Mouse (Mus musculus) CH12.LX (cell line): Measurements from ENCODE around the gene Nupr1l. TPM values are rescaled to one million over a fixed set of nuclear protein-coding genes. Genes with fewer than 3 reads are reported as not detected.

Experiments
- DNase-seq: peaks from one replicate; pipeline ENCODE4 v3.0.0-alpha.2; 2013; ENCODE audit errors: extremely low read depth
- H3K27ac ChIP-seq: 2 replicates; pipeline ENCODE4 v1.5.1; 2012; ENCODE audit warnings: low read depth, mild to moderate bottlenecking, control low read depth, moderate library complexity; ENCODE audit not compliant: insufficient read depth
- H3K27me3 ChIP-seq: replicated peaks from 2 replicates; pipeline ENCODE3; 2012; ENCODE audit warnings: inconsistent platforms
- H3K36me3 ChIP-seq, 2 experiments: replicated peaks in 1 of 2; 2 replicates each; pipeline versions ENCODE3 to v1.6.1; 2012; ENCODE audit warnings: inconsistent platforms in 1 of 2, low read length in 1 of 2, mild to moderate bottlenecking in 1 of 2, mixed read lengths in 1 of 2, moderate library complexity in 1 of 2; ENCODE audit not compliant: control insufficient read depth in 1 of 2, insufficient read depth in 1 of 2
- H3K4me1 ChIP-seq, 2 experiments: 2 replicates each; pipeline ENCODE4 v1.6.1; 2012; ENCODE audit warnings: inconsistent platforms in 1 of 2, moderate library complexity in 1 of 2; ENCODE audit not compliant: insufficient read depth in 2 of 2, control insufficient read depth in 1 of 2
- H3K4me2 ChIP-seq: 2 replicates; pipeline ENCODE4 v1.6.1; 2012; ENCODE audit warnings: low read depth, mild to moderate bottlenecking, control low read depth; ENCODE audit not compliant: poor library complexity, insufficient read depth, severe bottlenecking
- H3K4me3 ChIP-seq, 3 experiments: fragments of 150-350 bp in 1 of 3; sonication (generic) in 1 of 3; replicated peaks in 1 of 3; 2 replicates each; pipeline versions ENCODE3 to v1.5.1; 2011 to 2012; ENCODE audit warnings: low read depth in 2 of 3, low read length in 2 of 3, mild to moderate bottlenecking in 2 of 3, moderate library complexity in 2 of 3, control low read depth in 1 of 3, improper control_type of control experiment in 1 of 3, inconsistent platforms in 1 of 3, mixed read lengths in 1 of 3; ENCODE audit not compliant: poor library complexity in 1 of 3
- H3K79me2 ChIP-seq: replicated peaks from 2 replicates; pipeline ENCODE4 v1.6.1; 2012; ENCODE audit warnings: mild to moderate bottlenecking, moderate library complexity; ENCODE audit not compliant: control insufficient read depth, poor library complexity, insufficient read depth, severe bottlenecking; ENCODE audit errors: extremely low read depth
- H3K9ac ChIP-seq: 2 replicates; pipeline ENCODE4 v1.6.1; 2012; ENCODE audit warnings: low read depth, mild to moderate bottlenecking, control low read depth, moderate library complexity; ENCODE audit not compliant: insufficient read depth
- H3K9me3 ChIP-seq: replicated peaks from 2 replicates; pipeline ENCODE3; 2012; ENCODE audit warnings: low read length, inconsistent platforms, mixed read lengths
- BHLHE40 ChIP-seq: IDR thresholded peaks from 2 replicates; pipeline ENCODE4 v1.6.1; 2011; ENCODE audit warnings: mild to moderate bottlenecking, low read depth, low read length, improper control_type of control experiment
- HCFC1 ChIP-seq: IDR thresholded peaks from 2 replicates; pipeline ENCODE4 v1.6.1; 2012; ENCODE audit warnings: low read depth, mild to moderate bottlenecking, inconsistent platforms, low read length, improper control_type of control experiment
- KAT2A ChIP-seq: IDR thresholded peaks from 2 replicates; pipeline ENCODE4 v1.6.1; 2012; ENCODE audit warnings: low read length, improper control_type of control experiment, inconsistent platforms; ENCODE audit not compliant: insufficient replicate concordance
- dilution Hi-C: fragments of 300-500 bp; cut with MboI; formaldehyde crosslinking; loops from 2 replicates; pipeline ENCODE4 v1.14.3; 2020; ENCODE audit warnings: low sequenced_read_pairs; ENCODE audit not compliant: extremely low pct_unique_long_range_greater_than_20kb, extremely low pct_ligation_motif_present
- in situ Hi-C: fragments of 300-500 bp; cut with MboI; formaldehyde crosslinking; loops from 3 replicates; pipeline ENCODE4 v1.14.3; 2019; ENCODE audit warnings: low sequenced_read_pairs, low pct_ligation_motif_present, low pct_unique_long_range_greater_than_20kb, mixed read lengths
- polyA plus RNA-seq: library from polyadenylated mRNA; unstranded; fragments of >175 nt; gene quantifications from 2 replicates; pipeline ENCODE4 v1.2.1, GENCODE M21; 2012; ENCODE audit warnings: low read depth; ENCODE audit not compliant: insufficient read length
- total RNA-seq, 2 experiments: library from RNA; depleted of rRNA; stranded (reverse); fragments of 300-350 nt in 1 of 2; fragments of >200 nt in 1 of 2; gene quantifications; 2 replicates each; pipeline ENCODE4 v1.2.3; 2012 to 2014

Gene Nupr1l
- total and polyA plus RNA-seq, 3 experiments, result 0.46 to 0.68 TPM; not detected in 1

- TF ChIP-seq HCFC1, result no peak
- no peak for TF ChIP-seq BHLHE40
- TF ChIP-seq KAT2A, result no peak
- in situ Hi-C loops, result no loop called here
Observed at GRCm38 (mm10) chr5:129963224-129963623, 54.9 kb downstream of the Nupr1l start.

More at GRCm38 (mm10) chr5:129963224-129963623, 54.9 kb downstream of the Nupr1l start:
- H3K27ac ChIP-seq, result no peak overlapping the region
- H3K27me3 ChIP-seq, result no peaks in the 10 kb centered on the region
- H3K36me3 ChIP-seq, result peaks cover 0 to 20% of the 10 kb centered on the region in 2 experiments
- no peaks in the 10 kb centered on the region for H3K9me3 ChIP-seq
- H3K9ac ChIP-seq, result no peak overlapping the region
- DNase-seq, result no peak
- H3K79me2 ChIP-seq, result no peaks in the 10 kb centered on the region
- H3K4me2 ChIP-seq, result no peak overlapping the region
- H3K4me1 ChIP-seq, result peaks cover 0 to 5% of the 10 kb centered on the region in 2 experiments; a peak in 1 of 4 replicates
- dilution Hi-C loops, result no loop called here
- no peak overlapping the region for H3K4me3 ChIP-seq

Other genes starting within 250 kb of the Nupr1l start
- not detected in 2 replicates for gene Zfp11, start 238.4 kb upstream of the Nupr1l start, total RNA-seq (2012; rRNA removed)
- not detected in 2 replicates for gene Zfp11, start 238.4 kb upstream of the Nupr1l start, total RNA-seq (2014; rRNA removed)
- not detected in 2 replicates for gene Zfp11, start 238.4 kb upstream of the Nupr1l start, polyA plus RNA-seq
- not detected in 2 replicates for gene Sept14, start 200.0 kb upstream of the Nupr1l start, total RNA-seq (2012; rRNA removed)
- gene Sept14, start 200.0 kb upstream of the Nupr1l start, total RNA-seq (2014; rRNA removed), result not detected in 2 replicates
- not detected in 2 replicates for gene Sept14, start 200.0 kb upstream of the Nupr1l start, polyA plus RNA-seq
- 134 and 136 TPM in 2 replicates for gene Mrps17, start 193.0 kb upstream of the Nupr1l start, total RNA-seq (2012; rRNA removed)
- 156 and 159 TPM in 2 replicates for gene Mrps17, start 193.0 kb upstream of the Nupr1l start, total RNA-seq (2014; rRNA removed)
- 119 and 127 TPM in 2 replicates for gene Mrps17, start 193.0 kb upstream of the Nupr1l start, polyA plus RNA-seq
- gene Nipsnap2, start 183.5 kb upstream of the Nupr1l start, total RNA-seq (2012; rRNA removed), result 24.3 and 30.4 TPM in 2 replicates
- 23.9 and 24.8 TPM in 2 replicates for gene Nipsnap2, start 183.5 kb upstream of the Nupr1l start, total RNA-seq (2014; rRNA removed)
- gene Nipsnap2, start 183.5 kb upstream of the Nupr1l start, polyA plus RNA-seq, result 18.3 TPM in 2 replicates
- gene Psph, start 121.1 kb upstream of the Nupr1l start, total RNA-seq (2012; rRNA removed), result 145 and 232 TPM in 2 replicates
- gene Psph, start 121.1 kb upstream of the Nupr1l start, total RNA-seq (2014; rRNA removed), result 199 and 252 TPM in 2 replicates
- gene Psph, start 121.1 kb upstream of the Nupr1l start, polyA plus RNA-seq, result 128 and 139 TPM in 2 replicates
- 43.0 and 47.8 TPM in 2 replicates for gene Sumf2, start 61.6 kb upstream of the Nupr1l start, total RNA-seq (2012; rRNA removed)
- gene Sumf2, start 61.6 kb upstream of the Nupr1l start, total RNA-seq (2014; rRNA removed), result 30.7 and 34.6 TPM in 2 replicates
- gene Sumf2, start 61.6 kb upstream of the Nupr1l start, polyA plus RNA-seq, result 39.7 and 50.3 TPM in 2 replicates
- 552 and 592 TPM in 2 replicates for gene Chchd2, start 21.1 kb upstream of the Nupr1l start, total RNA-seq (2012; rRNA removed)
- 988 and 1,007 TPM in 2 replicates for gene Chchd2, start 21.1 kb upstream of the Nupr1l start, total RNA-seq (2014; rRNA removed)
- 346 and 370 TPM in 2 replicates for gene Chchd2, start 21.1 kb upstream of the Nupr1l start, polyA plus RNA-seq
- 4.5 and 5.4 TPM in 2 replicates for gene Zbed5, start 12.8 kb upstream of the Nupr1l start, total RNA-seq (2012; rRNA removed)
- 6.4 and 7.4 TPM in 2 replicates for gene Zbed5, start 12.8 kb upstream of the Nupr1l start, total RNA-seq (2014; rRNA removed)
- gene Zbed5, start 12.8 kb upstream of the Nupr1l start, polyA plus RNA-seq, result 4.9 and 5.1 TPM in 2 replicates
- gene Phkg1, start 10.0 kb upstream of the Nupr1l start, total RNA-seq (2012; rRNA removed), result 0.21 and 0.25 TPM in 2 replicates
- gene Phkg1, start 10.0 kb upstream of the Nupr1l start, total RNA-seq (2014; rRNA removed), result 0.23 TPM in 1 of 2 replicates, not detected in the other
- gene Phkg1, start 10.0 kb upstream of the Nupr1l start, polyA plus RNA-seq, result 0.16 and 0.61 TPM in 2 replicates
- gene Vkorc1l1, start 33.4 kb downstream of the Nupr1l start, total RNA-seq (2012; rRNA removed), result 8.7 and 11.0 TPM in 2 replicates
- 27.0 and 31.4 TPM in 2 replicates for gene Vkorc1l1, start 33.4 kb downstream of the Nupr1l start, total RNA-seq (2014; rRNA removed)
- gene Vkorc1l1, start 33.4 kb downstream of the Nupr1l start, polyA plus RNA-seq, result 25.4 and 33.1 TPM in 2 replicates
- 180 and 187 TPM in 2 replicates for gene Gusb, start 94.5 kb downstream of the Nupr1l start, total RNA-seq (2012; rRNA removed)
- 72.4 and 73.4 TPM in 2 replicates for gene Gusb, start 94.5 kb downstream of the Nupr1l start, total RNA-seq (2014; rRNA removed)
- gene Gusb, start 94.5 kb downstream of the Nupr1l start, polyA plus RNA-seq, result 200 and 210 TPM in 2 replicates
- gene Asl, start 120.7 kb downstream of the Nupr1l start, total RNA-seq (2012; rRNA removed), result 54.4 and 70.4 TPM in 2 replicates
- 44.8 and 45.3 TPM in 2 replicates for gene Asl, start 120.7 kb downstream of the Nupr1l start, total RNA-seq (2014; rRNA removed)
- 60.1 and 61.0 TPM in 2 replicates for gene Asl, start 120.7 kb downstream of the Nupr1l start, polyA plus RNA-seq
- gene Crcp, start 120.8 kb downstream of the Nupr1l start, total RNA-seq (2012; rRNA removed), result 42.3 and 50.2 TPM in 2 replicates
- gene Crcp, start 120.8 kb downstream of the Nupr1l start, total RNA-seq (2014; rRNA removed), result 57.1 and 58.3 TPM in 2 replicates
- 63.2 and 73.6 TPM in 2 replicates for gene Crcp, start 120.8 kb downstream of the Nupr1l start, polyA plus RNA-seq
- 36.8 and 45.5 TPM in 2 replicates for gene Tpst1, start 164.8 kb downstream of the Nupr1l start, total RNA-seq (2012; rRNA removed)
- 49.9 and 52.5 TPM in 2 replicates for gene Tpst1, start 164.8 kb downstream of the Nupr1l start, total RNA-seq (2014; rRNA removed)
- 43.2 and 50.4 TPM in 2 replicates for gene Tpst1, start 164.8 kb downstream of the Nupr1l start, polyA plus RNA-seq
- 3.7 and 4.3 TPM in 2 replicates for gene Kctd7, start 236.3 kb downstream of the Nupr1l start, total RNA-seq (2012; rRNA removed)
- 2.8 and 3.3 TPM in 2 replicates for gene Kctd7, start 236.3 kb downstream of the Nupr1l start, total RNA-seq (2014; rRNA removed)
- 2.6 and 2.8 TPM in 2 replicates for gene Kctd7, start 236.3 kb downstream of the Nupr1l start, polyA plus RNA-seq